Mouse (Mus musculus) embryonic fibroblast, embryonic 13.5 days (primary cell): ENCODE data around the gene A4galt.

Experiments used
- CTCF ChIP-seq: IDR thresholded peaks from 2 replicates; pipeline ENCODE4 v1.5.1; 2011; ENCODE audit warnings: mild to moderate bottlenecking, control low read depth, low read length, moderate library complexity, borderline replicate concordance; ENCODE audit not compliant: insufficient read depth
- POLR2A ChIP-seq: IDR thresholded peaks from 2 replicates; pipeline ENCODE4 v1.6.1; 2011; ENCODE audit warnings: low read depth, mild to moderate bottlenecking, control low read depth, low read length, moderate library complexity

DNA sequence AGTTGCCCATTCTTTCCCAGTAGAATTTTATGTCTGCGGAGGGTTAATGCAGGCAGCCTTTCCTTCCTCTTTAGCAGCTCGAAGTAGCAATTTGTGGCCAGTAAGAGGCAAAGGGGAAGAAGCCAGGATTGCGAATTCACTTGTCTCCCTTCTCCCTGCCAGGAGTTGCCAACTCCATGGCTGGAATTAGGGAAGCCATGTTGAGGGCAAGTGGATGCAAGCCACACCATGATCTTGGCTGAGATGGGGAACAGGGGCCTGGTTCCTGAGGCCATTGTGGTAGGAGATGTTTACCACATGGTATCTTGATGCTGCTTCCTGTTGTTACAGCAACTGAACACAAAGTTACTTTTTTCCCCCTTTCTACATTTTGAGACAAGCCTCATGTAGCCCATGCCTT lies 43.4 kb upstream of the A4galt start:
- TF ChIP-seq POLR2A (no peak), CTCF (no peak)
